Mouse (Mus musculus) midbrain, postnatal 0 days (tissue): ENCODE data around the gene Slc6a2. TPM values are rescaled to one million over a fixed set of nuclear protein-coding genes. Genes with fewer than 3 reads are reported as not detected.

Experiments
- ATAC-seq: fragments of 200-750 bp; cut with Nextera tagmentation; 2 replicates; pipeline ENCODE4 v1.8.0; 2017; ENCODE audit warnings: moderate number of reproducible peaks, mild to moderate bottlenecking, moderate TSS enrichment, moderate library complexity; ENCODE audit not compliant: low FRiP score
- DNase-seq: peaks from one replicate; pipeline ENCODE4 v3.0.0-alpha.2; 2015; ENCODE audit warnings: low spot score
- H3K27ac ChIP-seq: fragments of 300-500 bp; sonication (generic); 2 replicates; pipeline ENCODE4 v1.5.1; 2014; ENCODE audit warnings: low read depth, mild to moderate bottlenecking, low read length, mixed read lengths
- H3K27me3 ChIP-seq: fragments of 300-500 bp; sonication (generic); 2 replicates; pipeline ENCODE4 v1.6.1; 2014; ENCODE audit warnings: low read length, control low read depth, mixed read lengths; ENCODE audit not compliant: insufficient read depth
- H3K36me3 ChIP-seq: fragments of 300-500 bp; sonication (generic); 2 replicates; pipeline ENCODE4 v1.6.1; 2014; ENCODE audit warnings: low read length, control low read depth, mixed read lengths; ENCODE audit not compliant: insufficient read depth
- H3K4me1 ChIP-seq: fragments of 300-500 bp; sonication (generic); 2 replicates; pipeline ENCODE4 v1.6.1; 2014; ENCODE audit warnings: mild to moderate bottlenecking, control low read depth, antibody characterized with exemption, low read length, mixed read lengths; ENCODE audit not compliant: insufficient read depth
- H3K4me2 ChIP-seq: fragments of 300-500 bp; sonication (generic); 2 replicates; pipeline ENCODE4 v1.6.1; 2014; ENCODE audit warnings: low read depth, mild to moderate bottlenecking, low read length, mixed read lengths; ENCODE audit not compliant: poor library complexity, severe bottlenecking
- H3K4me3 ChIP-seq: fragments of 300-500 bp; sonication (generic); 2 replicates; pipeline ENCODE4 v1.5.1; 2014; ENCODE audit warnings: low read depth, mild to moderate bottlenecking, low read length, moderate library complexity
- H3K9ac ChIP-seq: fragments of 300-500 bp; sonication (generic); replicated peaks from 2 replicates; pipeline ENCODE4 v1.6.1; 2014; ENCODE audit warnings: mild to moderate bottlenecking, low read length, moderate library complexity, mixed read lengths; ENCODE audit not compliant: poor library complexity, severe bottlenecking
- H3K9me3 ChIP-seq: fragments of 300-500 bp; sonication (generic); 2 replicates; pipeline ENCODE4 v1.6.1; 2016; ENCODE audit warnings: low read length, control low read depth
- CTCF ChIP-seq: IDR thresholded peaks from 2 replicates; pipeline ENCODE4 v1.5.1; 2016; ENCODE audit warnings: antibody characterized with exemption, mild to moderate bottlenecking
- WGBS: fragments of 180-500 bp; shearing (Covaris S2); extraction: QIAGEN DNeasy Blood & Tissue Kit; methylation state at CpG from one replicate; pipeline ENCODE4 v1.1.7; 2014; 5-methylcytosine and 5-hydroxymethylcytosine counted together
- polyA plus RNA-seq: library from polyadenylated mRNA; unstranded; fragments of >200 nt; fragmentation: Nextera tagmentation; extraction: Ambion mirVana; gene quantifications from 2 replicates; pipeline ENCODE4 v1.2.1, GENCODE M21; 2015
- total RNA-seq: library from RNA; depleted of rRNA; stranded (reverse); fragments of >200 nt; gene quantifications from 2 replicates; pipeline ENCODE4 v1.2.3, GENCODE M21; 2014; rRNA removed

Slc6a2 gene
- 3.4 and 7.6 TPM in 2 replicates for total RNA-seq
- polyA plus RNA-seq, result 0.14 and 0.23 TPM in 2 replicates

GRCm38 (mm10) chr8:92959779-92960178 lies at the start of gene Slc6a2:
Gene Slc6a2 (plus strand): TSS chr8:92960079.
- ATAC-seq, result no peak
- peaks cover 36% of the 10 kb centered on the region for H3K27me3 ChIP-seq
- peak within 1 kb of the TSS; percentile 95 for H3K4me2 ChIP-seq
- no peaks in the 10 kb centered on the region for H3K36me3 ChIP-seq
- TF ChIP-seq CTCF, result no peak
- peaks cover 5% of the 10 kb centered on the region; the same call in 1 of the 2 replicates for H3K4me1 ChIP-seq
- no peak for DNase-seq
- no peak within 1 kb of the TSS for H3K27ac ChIP-seq
- peak within 1 kb of the TSS; percentile 41 for H3K4me3 ChIP-seq
- no peaks in the 10 kb centered on the region for H3K9me3 ChIP-seq
- 76% methylated on average over 10 of the region's 10 CpGs for WGBS
- H3K9ac ChIP-seq, result peak within 1 kb of the TSS; percentile 33; the same call in 1 of the 2 replicates

- H3K9me3 ChIP-seq, result no peaks in the 10 kb centered on the region
- no peak for TF ChIP-seq CTCF
- 88% methylated on average over 3 of the region's 3 CpGs for WGBS
- 0 out of 2 replicates have a peak, but pooled peaks cover 3% of the 10 kb centered on the region for H3K36me3 ChIP-seq
- H3K4me1 ChIP-seq, result no peaks in the 10 kb centered on the region
- no peak overlapping the region for H3K9ac ChIP-seq
- H3K27me3 ChIP-seq, result no peaks in the 10 kb centered on the region
- no peak overlapping the region for H3K4me2 ChIP-seq
- no peak overlapping the region for H3K4me3 ChIP-seq
- no peak for DNase-seq
- H3K27ac ChIP-seq, result no peak overlapping the region
- ATAC-seq, result no peak
Measured at GRCm38 (mm10) chr8:92911477-92911876, 48.4 kb upstream of the Slc6a2 start.

GRCm38 (mm10) chr8:92913396-92913795 lies 46.5 kb upstream of the Slc6a2 start:
- Histone ChIP-seq H3K4me3 (no peak overlapping the region), H3K9ac (no peak overlapping the region), H3K9me3 (no peaks in the 10 kb centered on the region), H3K36me3 (0 out of 2 replicates have a peak, but pooled peaks cover 3% of the 10 kb centered on the region), H3K4me2 (no peak overlapping the region), H3K4me1 (no peaks in the 10 kb centered on the region), H3K27me3 (no peaks in the 10 kb centered on the region), H3K27ac (no peak overlapping the region)
- no peak for TF ChIP-seq CTCF
- WGBS, result 86% methylated on average over 7 of the region's 7 CpGs
- ATAC-seq, result no peak
- DNase-seq, result no peak

GRCm38 (mm10) chr8:92916082-92916481 lies 43.8 kb upstream of the Slc6a2 start:
- ATAC-seq (no peak), DNase-seq (no peak)
- Histone ChIP-seq H3K27me3 (no peaks in the 10 kb centered on the region), H3K4me2 (no peak overlapping the region), H3K27ac (no peak overlapping the region), H3K4me3 (no peak overlapping the region), H3K36me3 (no peaks in the 10 kb centered on the region; the same call in 1 of the 2 replicates), H3K9me3 (no peaks in the 10 kb centered on the region), H3K9ac (no peak overlapping the region), H3K4me1 (no peaks in the 10 kb centered on the region)
- 83% methylated on average over 3 of the region's 3 CpGs for WGBS
- TF ChIP-seq CTCF, result no peak

- ATAC-seq, result no peak
- 70% methylated on average over 3 of the region's 3 CpGs for WGBS
- no peak overlapping the region for H3K4me2 ChIP-seq
- no peak for DNase-seq
- H3K27me3 ChIP-seq, result no peaks in the 10 kb centered on the region
- no peak for TF ChIP-seq CTCF
- no peaks in the 10 kb centered on the region for H3K9me3 ChIP-seq
- H3K9ac ChIP-seq, result no peak overlapping the region
- H3K27ac ChIP-seq, result no peak overlapping the region
- no peak overlapping the region for H3K4me3 ChIP-seq
- H3K4me1 ChIP-seq, result no peaks in the 10 kb centered on the region
- no peaks in the 10 kb centered on the region; the same call in 1 of the 2 replicates for H3K36me3 ChIP-seq
Measured at GRCm38 (mm10) chr8:92921768-92922167, 38.1 kb upstream of the Slc6a2 start.

- H3K36me3 ChIP-seq, result no peaks in the 10 kb centered on the region
- no peak overlapping the region for H3K9ac ChIP-seq
- ATAC-seq, result no peak
- no peak overlapping the region for H3K4me2 ChIP-seq
- H3K27ac ChIP-seq, result no peak overlapping the region
- 64% methylated on average over 4 of the region's 4 CpGs for WGBS
- H3K9me3 ChIP-seq, result peaks cover 5% of the 10 kb centered on the region; the same call in 1 of the 2 replicates
- no peaks in the 10 kb centered on the region for H3K27me3 ChIP-seq
- no peaks in the 10 kb centered on the region for H3K4me1 ChIP-seq
- H3K4me3 ChIP-seq, result no peak overlapping the region
- no peak for TF ChIP-seq CTCF
- no peak for DNase-seq
Measured at GRCm38 (mm10) chr8:92928986-92929385, 30.9 kb upstream of the Slc6a2 start.
